Mouse (Mus musculus) bone marrow macrophage, adult 2 months (primary cell): ENCODE data around the gene Magi2.

Source experiments
- CTCF ChIP-seq: IDR thresholded peaks from 2 replicates; pipeline ENCODE4 v1.5.1; 2012; ENCODE audit warnings: low read depth, mild to moderate bottlenecking, low read length, moderate library complexity
- POLR2A ChIP-seq: IDR thresholded peaks from 2 replicates; pipeline ENCODE4 v1.6.1; 2012; ENCODE audit warnings: mild to moderate bottlenecking, low read depth, low read length, borderline replicate concordance

DNA sequence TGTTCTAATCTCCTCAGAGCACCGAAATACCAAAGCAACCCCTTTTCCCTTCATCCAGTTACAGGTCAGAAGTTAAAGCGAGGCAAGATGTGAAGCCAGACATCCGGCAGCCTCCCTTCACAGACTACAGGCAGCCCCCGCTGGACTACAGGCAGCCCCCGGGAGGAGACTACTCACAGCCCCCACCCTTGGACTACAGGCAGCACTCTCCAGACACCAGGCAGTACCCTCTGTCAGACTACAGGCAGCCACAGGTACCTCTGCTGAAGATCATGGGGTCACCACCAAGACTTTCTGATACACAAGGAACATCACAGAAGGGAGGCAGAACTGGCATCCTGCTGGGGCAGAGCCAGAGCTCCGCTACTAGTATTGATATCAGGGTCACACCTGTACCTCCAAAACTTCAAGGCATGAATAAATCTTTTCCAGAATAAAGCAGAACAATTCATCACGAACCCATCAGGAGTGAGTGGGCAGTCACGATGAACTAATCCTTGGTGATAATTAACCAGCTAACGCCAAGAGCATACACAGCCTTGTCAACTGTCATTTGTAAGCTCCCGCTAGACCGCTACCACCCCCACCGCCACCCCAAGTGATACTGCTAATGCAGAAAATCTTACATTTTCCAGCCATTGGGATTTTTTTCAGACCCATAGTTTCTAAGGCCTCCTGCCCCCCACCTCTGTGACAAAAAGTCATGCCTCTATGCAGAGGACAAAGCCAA, 1382.5 kb downstream of the Magi2 start:
- no peak for TF ChIP-seq CTCF
- no peak for TF ChIP-seq POLR2A
